Mouse (Mus musculus) Patski (cell line): Measurements from ENCODE around the gene Rapgefl1. TPM values are rescaled to one million over a fixed set of nuclear protein-coding genes. Genes with fewer than 3 reads are reported as not detected.

Source experiments
- ATAC-seq: fragments of 100-300 bp; one replicate; pipeline ENCODE4 v1.8.0; 2021
- CTCF ChIA-PET: fragments of 350-600 bp; sonication (Branson Sonifier 250); formaldehyde crosslinking; loops from one replicate; lab custom pipeline; 2022; ENCODE audit warnings: inconsistent platforms; lab: Charles Lee
- POLR2A ChIA-PET: fragments of 350-600 bp; sonication (Branson Sonifier 250); formaldehyde crosslinking; loops from one replicate; lab custom pipeline; 2022; ENCODE audit warnings: antibody characterized with exemption, inconsistent platforms; lab: Charles Lee
- DNase-seq: peaks from one replicate; pipeline ENCODE4 v3.0.0-alpha.2; 2011; ENCODE audit warnings: low read depth, low spot score
- H3K27me3 ChIP-seq: fragments of 371-371 bp; one replicate; pipeline ENCODE4 v1.5.1; 2021
- CTCF ChIP-seq: fragments of 100-300 bp; IDR thresholded peaks from one replicate; pipeline ENCODE4 v1.5.1; 2021
- in situ Hi-C: fragments of 300-500 bp; cut with MboI; formaldehyde crosslinking; loops from 3 replicates; pipeline ENCODE4 v1.11.1; 2018; ENCODE audit warnings: low pct_unique_long_range_greater_than_20kb, mixed read lengths
- polyA plus RNA-seq: library from polyadenylated mRNA; unstranded; gene quantifications from one replicate; pipeline ENCODE4 v1.2.3, GENCODE M21; 2021

The Rapgefl1 gene
- polyA plus RNA-seq, 1 experiment from 2014 or later: 2.8 TPM

- ChIA-PET CTCF (interaction anchor here (1.0 to 1.1 kb wide), 3 partner anchors 16 to 21 kb away, joined by 3 read pairs; no protein-coding TSS in a partner anchor), POLR2A (interaction anchor here (0.6 kb wide), 1 partner anchor 34 kb away, joined by 3 read pairs; no protein-coding TSS in a partner anchor)
- no peak for TF ChIP-seq CTCF
- in situ Hi-C loops: loop anchor here (25.0 kb wide), 1 partner anchor 792 kb away; the partner anchor contains the start of genes Gm11555, Gm11563 and Krtap4-6
- DNase-seq: no peak
- no peak for ATAC-seq
- no peaks in the 10 kb centered on the region for H3K27me3 ChIP-seq
These were observed 34.2 kb downstream of the Rapgefl1 start for GRCm38 (mm10) chr11:98870791-98871190.

GRCm38 (mm10) chr11:98871416-98871815 lies 34.8 kb downstream of the Rapgefl1 start:
- ATAC-seq (no peak), DNase-seq (no peak)
- no peak for TF ChIP-seq CTCF
- CTCF ChIA-PET: interaction anchor here (1.1 to 1.5 kb wide), 2 partner anchors 20 to 22 kb away, joined by 3 read pairs; no protein-coding TSS in a partner anchor
- POLR2A ChIA-PET: interaction anchor here (0.8 kb wide), 1 partner anchor 11 kb away, joined by 3 read pairs; no protein-coding TSS in a partner anchor
- no peaks in the 10 kb centered on the region for H3K27me3 ChIP-seq
- in situ Hi-C loops: loop anchor here (25.0 kb wide), 1 partner anchor 791 kb away; the partner anchor contains the start of genes Gm11555, Gm11563 and Krtap4-6

GRCm38 (mm10) chr11:98872040-98872439 lies 35.5 kb downstream of the Rapgefl1 start:
- POLR2A ChIA-PET: interaction anchor here (0.8 kb wide), 1 partner anchor 10 kb away, joined by 3 read pairs; no protein-coding TSS in a partner anchor
- no peak for ATAC-seq
- CTCF ChIA-PET: interaction anchor here (1.5 kb wide), 1 partner anchor 21 kb away, joined by 3 read pairs; no protein-coding TSS in a partner anchor

GRCm38 (mm10) chr11:98873900-98874299 lies 37.3 kb downstream of the Rapgefl1 start:
- POLR2A ChIA-PET: no interaction called here
- in situ Hi-C loops: loop anchor here (25.0 kb wide), 1 partner anchor 788 kb away; the partner anchor contains the start of genes Gm11555, Gm11563 and Krtap4-6

More at GRCm38 (mm10) chr11:98872040-98872439, 35.5 kb downstream of the Rapgefl1 start:
- no peaks in the 10 kb centered on the region for H3K27me3 ChIP-seq
- DNase-seq: no peak
- in situ Hi-C loops: loop anchor here (25.0 kb wide), 1 partner anchor 790 kb away; the partner anchor contains the start of genes Gm11555, Gm11563 and Krtap4-6
- TF ChIP-seq CTCF: no peak

GRCm38 (mm10) chr11:98877001-98877400 lies 40.4 kb downstream of the Rapgefl1 start:
- no peak for TF ChIP-seq CTCF
- in situ Hi-C loops: no loop called here
- ATAC-seq (no peak), DNase-seq (no peak)
- no peaks in the 10 kb centered on the region for H3K27me3 ChIP-seq
- ChIA-PET POLR2A (no interaction called here), CTCF (no interaction called here)

More at GRCm38 (mm10) chr11:98873900-98874299, 37.3 kb downstream of the Rapgefl1 start:
- H3K27me3 ChIP-seq: no peaks in the 10 kb centered on the region
- ATAC-seq: no peak
- no peak for TF ChIP-seq CTCF
- no peak for DNase-seq
- CTCF ChIA-PET: no interaction called here

- no peak for TF ChIP-seq CTCF
- ATAC-seq (no peak), DNase-seq (no peak)
- POLR2A ChIA-PET: no interaction called here
- in situ Hi-C loops: no loop called here
- H3K27me3 ChIP-seq: no peaks in the 10 kb centered on the region
- CTCF ChIA-PET: interaction anchor here (1.2 kb wide), 1 partner anchor 17 kb away, joined by 3 read pairs; no protein-coding TSS in a partner anchor
These were observed 51.1 kb downstream of the Rapgefl1 start for GRCm38 (mm10) chr11:98887703-98888102.

- no peaks in the 10 kb centered on the region for H3K27me3 ChIP-seq
- DNase-seq (no peak), ATAC-seq (no peak)
- TF ChIP-seq CTCF: no peak
- CTCF ChIA-PET: no interaction called here
- in situ Hi-C loops: no loop called here
- POLR2A ChIA-PET: no interaction called here
These were observed 52.5 kb downstream of the Rapgefl1 start for GRCm38 (mm10) chr11:98889077-98889476.

GRCm38 (mm10) chr11:98889977-98890376 lies 53.4 kb downstream of the Rapgefl1 start:
- no peak for ATAC-seq
- in situ Hi-C loops: no loop called here
- ChIA-PET POLR2A (no interaction called here), CTCF (no interaction called here)
- no peaks in the 10 kb centered on the region for H3K27me3 ChIP-seq
- DNase-seq: no peak
- no peak for TF ChIP-seq CTCF

GRCm38 (mm10) chr11:98892426-98892825 lies 55.8 kb downstream of the Rapgefl1 start:
- ATAC-seq (no peak), DNase-seq (no peak)
- CTCF ChIA-PET: interaction anchor here (1.0 kb wide), 1 partner anchor 21 kb away, joined by 3 read pairs; no protein-coding TSS in a partner anchor
- in situ Hi-C loops: no loop called here
- POLR2A ChIA-PET: no interaction called here
- TF ChIP-seq CTCF: no peak
- H3K27me3 ChIP-seq: no peaks in the 10 kb centered on the region

GRCm38 (mm10) chr11:98900529-98901125 lies 64.0 kb downstream of the Rapgefl1 start:
- in situ Hi-C loops: loop anchor here (5.0 kb wide), 1 partner anchor 33 kb away; no protein-coding TSS in a partner anchor
- H3K27me3 ChIP-seq: no peaks in the 10 kb centered on the region
- ATAC-seq (no peak), DNase-seq (no peak)
- CTCF ChIA-PET: no interaction called here
- POLR2A ChIA-PET: no interaction called here
- TF ChIP-seq CTCF: no peak
